Mouse (Mus musculus) hematopoietic stem cell, adult 5-6 weeks (primary cell): ENCODE measurements around the gene Hist1h4f. TPM values are rescaled to one million over a fixed set of nuclear protein-coding genes. Genes with fewer than 3 reads are reported as not detected.
"Not testable (repeated sequence)": the region's sequence is repeated elsewhere in the genome, so short reads cannot be mapped to it uniquely, and the experiment has no call there.

Source experiments
- ATAC-seq, 2 experiments: fragments of 125-278 bp in 1 of 2; replicated peaks in 1 of 2; 2 replicates each; pipeline ENCODE4 v1.8.0; 2016 to 2017; ENCODE audit warnings: inconsistent platforms in 2 of 2, mild to moderate bottlenecking in 2 of 2, moderate number of reproducible peaks in 2 of 2, low read depth in 1 of 2, moderate TSS enrichment in 1 of 2; ENCODE audit not compliant: low FRiP score in 2 of 2, poor library complexity in 2 of 2, severe bottlenecking in 2 of 2, insufficient read depth in 1 of 2, low TSS enrichment in 1 of 2
- total RNA-seq: library from RNA; stranded (forward); fragments of 172-1452, 232-1000 nt; gene quantifications from 2 replicates; pipeline ENCODE4 v1.2.3, GENCODE M21; 2017

Gene Hist1h4f
- total RNA-seq, 1 experiment from 2014 or later = 943 TPM

- ATAC-seq = not testable (repeated sequence)
These were observed 9.0 kb downstream of the Hist1h4f start for GRCm38 (mm10) chr13:23542225-23542980.

DNA sequence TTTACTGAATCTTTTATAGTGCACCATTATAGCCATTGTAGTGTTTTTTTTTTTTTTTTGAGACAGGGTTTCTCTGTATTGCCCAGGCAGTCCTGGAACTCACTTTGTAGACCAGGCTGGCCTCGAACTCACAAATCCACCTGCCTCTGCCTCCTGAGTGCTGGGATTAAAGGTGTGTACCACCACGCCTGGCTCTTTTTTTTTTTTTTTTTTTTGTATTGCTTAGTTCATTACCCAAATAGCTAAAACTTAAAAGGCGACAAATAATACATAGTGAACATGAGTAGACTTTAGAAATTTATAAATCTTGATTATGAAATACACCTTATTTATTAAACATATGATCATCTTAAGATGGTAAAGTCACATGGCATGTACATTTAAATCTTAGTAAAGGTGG is 10.0 kb downstream of the Hist1h4f start:
- ATAC-seq = no peak

GRCm38 (mm10) chr13:23539821-23540220 is 11.6 kb downstream of the Hist1h4f start:
- not testable (repeated sequence) for ATAC-seq

DNA sequence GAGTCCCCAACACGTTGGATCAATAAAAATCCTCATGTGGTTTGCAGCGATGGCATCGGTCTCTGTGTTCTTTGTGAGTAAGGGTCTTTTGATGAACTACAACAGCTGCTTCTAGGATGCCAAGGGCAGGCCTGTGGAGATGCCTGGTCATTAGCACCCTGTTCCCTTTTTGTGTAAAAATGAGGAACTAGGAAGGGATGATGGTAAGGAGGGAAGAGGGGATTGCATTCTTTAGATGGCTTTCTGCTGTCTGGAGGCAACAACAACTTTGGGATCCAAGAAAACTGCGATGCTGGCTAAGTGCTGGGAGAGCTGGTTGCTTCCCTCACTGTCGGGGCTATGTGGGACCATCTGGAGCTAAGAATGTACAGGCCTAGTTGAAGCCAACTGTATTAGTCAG is 13.2 kb downstream of the Hist1h4f start:
- no peak for ATAC-seq

- no peak for ATAC-seq
These were observed 14.3 kb downstream of the Hist1h4f start for GRCm38 (mm10) chr13:23537006-23537710.

DNA sequence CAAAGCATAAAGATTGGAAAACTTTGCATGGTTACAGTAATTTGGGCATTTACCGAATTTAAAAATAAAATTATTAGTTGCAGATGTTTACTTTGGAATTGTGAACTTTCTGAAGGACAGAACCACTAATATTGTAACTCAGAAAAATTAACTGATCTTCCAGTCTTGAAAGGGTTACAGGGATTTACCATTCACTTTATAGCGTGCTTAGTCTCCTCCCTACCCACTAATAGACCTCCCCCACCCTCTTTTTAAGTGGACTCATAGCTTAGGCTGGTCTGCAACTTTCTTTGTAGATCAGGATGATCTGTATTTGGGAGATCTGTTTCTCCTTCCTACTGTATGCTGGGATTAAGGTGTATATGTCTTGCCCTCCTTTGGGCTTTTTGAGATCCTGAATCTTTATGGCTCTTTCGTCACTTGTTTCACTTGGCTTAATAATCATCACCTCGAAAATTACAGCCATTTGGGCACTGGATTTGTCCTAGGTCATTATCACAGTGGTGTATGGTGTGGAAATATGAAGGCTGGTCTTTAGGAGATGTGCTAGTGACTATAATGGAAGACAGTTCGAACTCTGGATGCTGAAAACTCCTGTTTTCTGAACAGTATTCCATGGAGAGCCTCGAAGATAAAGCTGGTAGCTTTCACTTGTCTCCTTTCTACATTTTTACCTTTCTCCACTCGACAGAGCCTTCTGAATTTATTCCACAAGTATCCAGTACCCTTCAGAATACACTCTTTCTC is 15.2 kb downstream of the Hist1h4f start:
- no peak for ATAC-seq

DNA sequence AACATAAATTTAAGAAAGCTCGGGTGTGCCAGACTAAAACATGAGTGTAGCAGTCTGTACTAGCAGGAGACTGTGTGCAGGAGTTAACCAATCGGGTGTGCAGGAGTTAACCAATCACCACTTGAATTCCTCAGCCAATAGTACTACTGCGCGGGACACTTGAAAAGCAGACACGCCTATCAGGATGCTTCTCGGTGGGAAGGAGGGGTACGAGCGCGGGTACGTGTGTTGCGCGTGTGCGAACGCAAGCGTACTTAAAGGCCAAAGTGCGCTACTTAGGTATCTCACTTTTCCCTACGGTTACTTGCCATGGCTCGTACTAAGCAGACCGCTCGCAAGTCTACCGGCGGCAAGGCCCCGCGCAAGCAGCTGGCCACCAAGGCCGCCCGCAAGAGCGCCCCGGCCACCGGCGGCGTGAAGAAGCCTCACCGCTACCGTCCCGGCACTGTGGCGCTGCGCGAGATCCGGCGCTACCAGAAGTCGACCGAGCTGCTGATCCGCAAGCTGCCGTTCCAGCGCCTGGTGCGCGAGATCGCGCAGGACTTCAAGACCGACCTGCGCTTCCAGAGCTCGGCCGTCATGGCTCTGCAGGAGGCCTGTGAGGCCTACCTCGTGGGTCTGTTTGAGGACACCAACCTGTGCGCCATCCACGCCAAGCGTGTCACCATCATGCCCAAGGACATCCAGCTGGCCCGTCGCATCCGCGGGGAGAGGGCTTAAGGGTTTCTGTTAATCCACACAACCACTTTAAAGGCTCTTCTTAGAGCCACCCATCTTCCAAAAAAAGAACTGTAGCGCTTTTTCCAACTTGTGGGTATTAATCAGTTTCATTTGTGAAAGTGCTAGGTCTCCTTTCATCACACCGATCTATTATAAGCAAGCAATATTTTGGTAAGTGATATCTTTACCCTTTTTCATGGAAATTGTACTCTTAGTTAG is 16.0 kb downstream of the Hist1h4f start, which contains the start of gene Hist1h3g:
Gene Hist1h3g, plus strand, starts transcription at position 286 of the 939 bp plus-strand sequence.
- ATAC-seq = peak; percentile 71 to 74

DNA sequence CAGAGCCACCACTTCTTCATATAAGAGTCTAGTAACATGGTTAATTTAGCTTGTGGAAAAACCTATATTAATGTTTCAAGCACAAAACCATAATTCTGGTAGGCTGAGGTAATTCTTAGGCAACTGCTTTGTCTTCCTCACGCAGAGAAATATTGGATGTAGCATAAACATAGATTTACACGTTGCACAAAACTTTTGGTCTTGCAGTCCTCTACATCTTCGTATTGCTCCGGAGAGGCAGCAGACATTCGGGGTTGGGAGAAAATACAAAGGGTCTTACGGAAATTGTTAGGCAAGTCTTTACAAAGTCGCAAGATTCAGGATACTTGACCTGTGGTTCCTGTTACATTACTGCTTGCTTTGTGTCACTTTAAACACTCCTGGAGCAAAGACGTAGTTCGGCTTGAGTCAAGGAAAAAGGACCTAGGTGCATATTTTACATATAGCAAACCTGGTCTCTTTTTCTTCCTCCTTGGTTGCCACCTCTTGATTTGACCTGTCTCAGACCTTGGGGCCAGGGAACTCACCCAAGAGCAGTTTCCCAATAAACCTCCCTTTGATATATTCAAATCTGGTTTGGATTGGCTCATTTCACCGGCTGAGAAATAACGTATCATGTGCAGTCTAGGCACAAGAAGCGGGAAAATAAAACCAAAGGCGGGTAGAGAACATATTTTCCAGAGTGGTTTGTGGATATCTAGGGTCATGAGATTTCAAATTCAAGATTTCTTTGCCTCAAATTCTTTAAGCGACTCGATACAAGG is 16.9 kb downstream of the Hist1h4f start:
- ATAC-seq = no peak

GRCm38 (mm10) chr13:23533560-23534367 is 17.7 kb downstream of the Hist1h4f start, which contains the start of gene Hist1h2af:
Gene Hist1h2af, plus strand, starts transcription at chr13:23533906.
- peak; percentile 38 to 39 for ATAC-seq

DNA sequence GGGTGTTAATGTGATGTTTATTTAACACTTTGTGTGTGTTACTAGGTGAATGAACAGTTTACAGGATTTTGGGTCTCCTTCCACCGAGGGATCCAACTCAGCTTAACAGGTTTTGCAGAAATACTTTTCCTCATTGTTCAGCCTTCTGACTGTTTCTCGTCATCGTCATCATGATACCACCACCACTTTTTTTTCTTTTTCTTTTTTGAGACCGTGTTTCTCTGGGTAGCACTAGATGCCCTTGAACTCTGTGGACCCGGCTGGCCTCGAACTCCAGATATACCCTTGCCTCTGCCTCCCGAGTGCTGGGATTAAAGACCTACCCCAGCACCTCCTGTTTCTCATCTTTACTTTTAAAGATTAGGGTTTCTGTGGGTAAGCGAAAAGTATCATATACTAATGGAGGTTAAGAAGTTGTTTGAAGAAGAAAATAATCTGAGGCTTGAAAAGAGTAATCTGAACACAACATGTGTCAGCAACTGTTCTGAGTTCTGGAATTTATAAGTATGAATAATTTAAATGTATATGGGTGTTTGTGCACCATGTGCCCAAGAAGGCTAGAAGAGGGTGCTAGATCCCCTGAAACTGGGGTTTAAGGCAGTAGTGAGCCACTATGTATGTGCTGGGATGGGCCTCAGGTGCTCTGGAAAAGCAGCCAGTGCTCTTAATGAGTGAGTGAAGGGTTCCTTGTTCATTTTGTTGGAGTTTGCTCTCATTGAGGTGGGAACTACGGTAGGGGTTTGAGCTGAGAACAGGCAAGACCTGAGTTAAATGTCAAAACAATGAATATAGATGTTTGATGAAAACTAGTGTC is 19.0 kb downstream of the Hist1h4f start:
- ATAC-seq = no peak

DNA sequence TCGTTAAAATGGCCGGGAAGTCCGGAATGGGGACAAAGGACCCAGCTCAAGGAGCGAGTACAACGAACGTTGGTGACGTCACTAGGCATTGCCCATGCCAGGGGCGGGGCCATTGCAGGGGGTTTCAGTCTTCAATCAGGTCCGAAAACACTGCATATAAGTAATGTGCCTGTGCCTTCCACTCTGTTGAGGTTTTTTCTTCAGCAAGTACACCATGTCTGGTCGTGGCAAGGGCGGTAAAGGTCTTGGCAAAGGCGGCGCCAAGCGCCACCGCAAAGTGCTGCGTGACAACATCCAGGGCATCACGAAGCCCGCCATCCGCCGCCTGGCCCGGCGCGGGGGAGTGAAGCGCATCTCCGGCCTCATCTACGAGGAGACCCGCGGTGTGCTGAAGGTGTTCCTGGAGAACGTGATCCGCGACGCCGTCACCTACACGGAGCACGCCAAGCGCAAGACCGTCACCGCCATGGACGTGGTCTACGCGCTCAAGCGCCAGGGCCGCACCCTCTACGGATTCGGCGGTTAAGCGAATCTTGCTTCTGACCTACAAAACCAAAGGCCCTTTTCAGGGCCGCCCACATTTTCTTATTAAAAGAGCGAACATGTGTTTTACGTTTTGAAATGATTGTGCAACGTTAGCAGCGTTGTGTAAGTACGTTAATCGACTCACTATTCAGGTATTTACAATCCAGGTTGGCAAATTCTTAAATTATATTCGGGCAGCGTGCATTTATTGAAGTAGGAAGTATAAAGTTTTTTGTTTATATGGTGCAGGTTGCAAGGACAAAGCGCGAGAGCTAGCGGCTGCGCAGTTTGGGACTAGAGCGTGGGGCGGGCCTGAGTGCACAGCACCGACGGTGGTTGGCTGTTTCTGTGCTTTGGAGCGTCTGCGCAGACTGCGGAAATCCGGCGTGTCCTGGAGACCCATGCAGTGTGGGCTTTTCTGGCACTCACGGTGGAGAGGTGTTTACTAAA is 20.3 kb downstream of the Hist1h4f start, which contains the start of gene Hist1h4h:
Gene Hist1h4h, plus strand, starts transcription at position 150 of the 975 bp plus-strand sequence.
- ATAC-seq = peak; percentile 73 to 77

DNA sequence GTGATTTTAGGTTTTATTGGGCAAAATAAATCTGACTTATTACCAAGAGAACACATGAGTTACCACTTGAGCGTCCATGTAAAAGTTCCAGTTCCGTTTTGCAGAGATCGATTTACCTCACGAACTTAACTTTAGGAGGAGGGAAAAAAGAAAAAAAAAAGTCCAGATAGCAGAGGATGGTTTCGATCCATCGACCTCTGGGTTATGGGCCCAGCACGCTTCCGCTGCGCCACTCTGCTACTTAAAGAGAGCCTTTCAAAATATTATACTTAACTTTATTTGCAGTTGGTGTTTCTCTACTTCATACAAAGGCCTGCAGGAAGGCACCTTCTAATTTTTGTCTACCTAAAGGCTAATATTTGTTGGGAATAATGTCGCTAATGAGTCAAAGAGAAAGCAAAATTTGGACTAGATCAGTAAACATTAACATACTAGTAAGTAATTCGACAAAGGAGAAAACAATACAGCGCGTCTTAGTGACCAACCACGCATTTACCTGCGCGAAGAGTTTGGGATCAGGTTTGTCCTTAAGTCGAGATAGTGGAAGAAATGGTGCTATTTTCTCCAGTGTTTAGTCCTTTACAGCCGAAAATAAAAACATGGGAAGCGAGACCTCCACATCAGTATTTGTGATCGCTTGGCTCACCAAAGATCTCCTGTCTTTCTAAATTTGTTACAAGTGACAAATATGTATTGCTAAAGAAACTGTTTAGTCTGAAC is 21.1 kb downstream of the Hist1h4f start:
- ATAC-seq = no peak

DNA sequence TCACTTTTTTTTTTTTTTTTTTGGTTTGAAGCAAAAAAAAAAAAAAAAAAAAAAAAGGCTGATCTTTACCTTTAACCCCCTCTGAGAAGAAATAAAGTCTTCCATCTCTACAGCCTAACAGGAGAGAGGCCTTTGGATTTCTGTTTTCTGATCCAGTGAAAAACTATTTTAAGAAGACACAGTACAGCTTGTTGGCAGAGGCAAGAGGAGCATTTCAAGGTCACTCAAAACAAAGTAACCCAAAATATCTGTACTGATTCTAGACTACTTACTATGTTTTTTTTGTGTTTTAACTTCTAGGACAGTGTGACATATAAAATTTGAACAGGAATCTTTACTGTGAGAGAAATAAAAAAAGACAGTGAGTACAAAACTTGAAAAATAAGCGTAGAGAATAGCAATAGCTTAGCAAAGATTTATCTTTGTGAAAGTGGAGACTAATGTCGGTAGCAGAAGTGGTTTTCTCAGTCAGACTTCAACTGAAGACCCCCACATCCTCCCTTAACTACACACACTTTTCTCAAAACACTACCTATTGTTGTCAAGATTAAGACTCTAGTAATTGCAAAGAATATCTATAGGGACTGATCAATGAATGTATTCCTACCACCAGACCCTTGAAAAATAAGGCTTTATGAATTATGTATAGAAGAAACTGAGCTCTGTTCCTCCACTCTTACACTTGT is 21.8 kb downstream of the Hist1h4f start:
- ATAC-seq = no peak
